Mouse (Mus musculus) T-cell, adult 66 days (primary cell): ENCODE results near the gene Stk35. TPM values are rescaled to one million over a fixed set of nuclear protein-coding genes. Genes with fewer than 3 reads are reported as not detected.

ENCODE experiments used
- total RNA-seq, 2 experiments: library from RNA; stranded (reverse); gene quantifications; 3 replicates in 1 of 2; 4 replicates in 1 of 2; pipeline ENCODE4 v1.2.4; 2023

Gene Stk35
- 10 to 100 TPM; 13.2 to 16.5 TPM for total RNA-seq

DNA sequence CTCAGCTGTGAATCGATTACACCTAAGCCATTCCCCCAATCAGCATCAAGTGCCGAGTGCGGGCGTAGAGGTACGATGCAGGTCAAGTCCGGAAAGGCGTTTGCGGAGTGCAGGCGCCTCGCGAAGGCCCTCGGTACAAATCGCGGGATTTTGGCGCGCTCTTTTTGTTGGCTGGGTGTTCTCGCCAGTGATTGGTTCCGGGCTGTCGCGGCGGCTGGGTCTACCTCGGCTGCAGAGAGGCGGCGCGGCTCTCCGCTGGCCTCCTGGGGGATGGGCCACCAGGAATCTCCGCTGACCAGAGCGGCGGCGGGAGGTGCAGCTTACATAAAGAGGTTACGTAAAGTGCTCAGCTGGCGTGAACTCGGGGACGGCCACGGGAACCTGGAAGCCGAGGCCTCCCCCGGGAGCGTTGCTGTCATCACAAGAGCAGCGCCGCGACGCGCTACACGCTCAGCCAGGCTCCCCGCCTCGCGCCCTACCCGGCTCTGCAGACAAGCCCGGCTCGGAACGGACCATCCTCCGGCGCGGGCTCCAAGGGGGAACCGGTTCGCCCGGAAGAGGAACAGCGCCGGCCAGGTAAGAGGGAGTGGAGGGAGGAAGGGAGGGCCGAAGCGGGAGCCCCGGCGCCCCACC, at the start of gene Stk35:
Stk35 (plus strand) TSS at position 247 of the 633 bp plus-strand sequence.

Other genes starting within 250 kb of the Stk35 start
- 1 to 10 TPM; 3.0 to 6.0 TPM for gene Sirpa, start 207.7 kb upstream of the Stk35 start, total RNA-seq
- gene Pdyn, start 100.7 kb upstream of the Stk35 start, total RNA-seq, result not detected
- not detected for gene Tgm3, start 211.8 kb downstream of the Stk35 start, total RNA-seq